Mouse (Mus musculus) stomach, embryonic 15.5 days (tissue): ENCODE measurements around the gene Atg13. TPM values are rescaled to one million over a fixed set of nuclear protein-coding genes. Genes with fewer than 3 reads are reported as not detected.

Experiments
- ATAC-seq: fragments of 200-750 bp; cut with Nextera tagmentation; 2 replicates; pipeline ENCODE4 v1.8.0; 2017; ENCODE audit warnings: low read depth, moderate number of reproducible peaks, moderate TSS enrichment; ENCODE audit not compliant: insufficient read depth, low FRiP score
- H3K27ac ChIP-seq: fragments of 300-500 bp; sonication (generic); 2 replicates; pipeline ENCODE4 v1.5.1; 2015; ENCODE audit warnings: mild to moderate bottlenecking, inconsistent platforms
- H3K27me3 ChIP-seq: fragments of 300-500 bp; sonication (generic); replicated peaks from 2 replicates; pipeline ENCODE4 v1.6.1; 2015; ENCODE audit warnings: inconsistent platforms
- H3K36me3 ChIP-seq: fragments of 300-500 bp; sonication (generic); 2 replicates; pipeline ENCODE4 v1.6.1; 2015; ENCODE audit warnings: inconsistent platforms
- H3K4me1 ChIP-seq: fragments of 300-500 bp; sonication (generic); 2 replicates; pipeline ENCODE4 v1.6.1; 2015; ENCODE audit warnings: inconsistent platforms
- H3K4me2 ChIP-seq: fragments of 300-500 bp; sonication (generic); 2 replicates; pipeline ENCODE4 v1.6.1; 2015; ENCODE audit warnings: mild to moderate bottlenecking, inconsistent platforms
- H3K4me3 ChIP-seq: fragments of 300-500 bp; sonication (generic); replicated peaks from 2 replicates; pipeline ENCODE4 v1.5.1; 2015; ENCODE audit warnings: inconsistent platforms
- H3K9ac ChIP-seq: fragments of 300-500 bp; sonication (generic); 2 replicates; pipeline ENCODE4 v1.6.1; 2015; ENCODE audit warnings: inconsistent platforms
- H3K9me3 ChIP-seq: fragments of 300-500 bp; sonication (generic); 2 replicates; pipeline ENCODE4 v1.6.1; 2016; ENCODE audit warnings: inconsistent platforms
- WGBS: fragments of 180-500 bp; shearing (Covaris S2); methylation state at CpG from one replicate; pipeline ENCODE4 v1.1.7; 2015; 5-methylcytosine and 5-hydroxymethylcytosine counted together
- polyA plus RNA-seq: library from polyadenylated mRNA; unstranded; fragments of >200 nt; fragmentation: Nextera tagmentation; extraction: Ambion mirVana; gene quantifications from 2 replicates; pipeline ENCODE4 v1.2.1, GENCODE M21; 2015

The Atg13 gene
- polyA plus RNA-seq, 1 experiment from 2014 or later, result 21.0 TPM

- 89% methylated on average over 8 of the region's 8 CpGs for WGBS
- no peak overlapping the region for H3K9ac ChIP-seq
- no peak overlapping the region for H3K4me2 ChIP-seq
- no peaks in the 10 kb centered on the region for H3K4me1 ChIP-seq
- ATAC-seq, result no peak
- no peaks in the 10 kb centered on the region for H3K9me3 ChIP-seq
- H3K4me3 ChIP-seq, result no peak overlapping the region
- H3K27me3 ChIP-seq, result no peaks in the 10 kb centered on the region
- no peak overlapping the region for H3K27ac ChIP-seq
- H3K36me3 ChIP-seq, result no peaks in the 10 kb centered on the region
Measured at GRCm38 (mm10) chr2:91628171-91628570, 82.2 kb downstream of the Atg13 start.

- WGBS, result 74% methylated on average over 5 of the region's 5 CpGs
- H3K4me1 ChIP-seq, result no peaks in the 10 kb centered on the region
- no peaks in the 10 kb centered on the region for H3K9me3 ChIP-seq
- no peaks in the 10 kb centered on the region for H3K27me3 ChIP-seq
- no peak overlapping the region for H3K4me3 ChIP-seq
- ATAC-seq, result no peak
- no peak overlapping the region for H3K9ac ChIP-seq
- H3K27ac ChIP-seq, result no peak overlapping the region
- peaks cover 2% of the 10 kb centered on the region; the same call in 1 of the 2 replicates for H3K36me3 ChIP-seq
- H3K4me2 ChIP-seq, result no peak overlapping the region
Measured at GRCm38 (mm10) chr2:91627486-91627885, 82.9 kb downstream of the Atg13 start.

Other genes with a start within 250 kb of the Atg13 start
- 80.7 and 81.9 TPM in 2 replicates for gene Ckap5, start 183.8 kb downstream of the Atg13 start, polyA plus RNA-seq
- gene F2, start 74.2 kb downstream of the Atg13 start, polyA plus RNA-seq, result 7.2 and 19.4 TPM in 2 replicates
- gene Zfp408, start 60.8 kb downstream of the Atg13 start, polyA plus RNA-seq, result 9.2 and 9.7 TPM in 2 replicates
- 115 and 144 TPM in 2 replicates for gene Arhgap1, start 60.7 kb downstream of the Atg13 start, polyA plus RNA-seq
- gene Harbi1, start 276 bp upstream of the Atg13 start, polyA plus RNA-seq, result 21.3 and 21.8 TPM in 2 replicates
- gene Ambra1, start 19.6 kb upstream of the Atg13 start, polyA plus RNA-seq, result 12.3 and 14.8 TPM in 2 replicates
- gene Chrm4, start 216.7 kb upstream of the Atg13 start, polyA plus RNA-seq, result 0.21 and 0.27 TPM in 2 replicates
- gene Mdk, start 221.7 kb upstream of the Atg13 start, polyA plus RNA-seq, result 587 and 735 TPM in 2 replicates
- 0.66 and 0.71 TPM in 2 replicates for gene Gm9821, start 235.1 kb upstream of the Atg13 start, polyA plus RNA-seq